ENCODE assay signal across 24 mouse cellular contexts in genomic region chr6:23255161-23255560, GRCm38 (mm10). TPM values are rescaled to one million over a fixed set of nuclear protein-coding genes. Genes with fewer than 3 reads are reported as not detected.
DNase-seq lines count a peak whose midpoint lies in the region; ATAC-seq lines count a peak whose summit lies in the region.
"Had no signal": no experiment of that assay in that cellular context is flagged by ENCODE, and none has a peak within 500 bp of the region (broad histone marks: within the 10 kb centered on the region; RNA-seq: fewer than 3 reads in every experiment).

No protein-coding gene starts in this region.

- H3K27ac ChIP-seq in hindbrain, embryonic 11.5 days (ENCODE audit: low read depth, low read length) = no peak overlapping the region
- no peak overlapping the region for H3K27ac ChIP-seq in hindbrain, embryonic 14.5 days
- no peak overlapping the region for H3K27ac ChIP-seq in neural tube, embryonic 15.5 days (replicated peaks)
- H3K27ac ChIP-seq: embryonic facial prominence, embryonic 12.5 days; heart, embryonic 10.5 days; heart, embryonic 15.5 days; hindbrain, embryonic 12.5 days; intestine, embryonic 15.5 days had no signal

- H3K9ac ChIP-seq in hindbrain, embryonic 11.5 days (ENCODE audit: low read depth, low read length) = no peak overlapping the region
- no peak overlapping the region for H3K9ac ChIP-seq in hindbrain, embryonic 14.5 days
- no peak overlapping the region for H3K9ac ChIP-seq in neural tube, embryonic 15.5 days (replicated peaks)
- H3K9ac ChIP-seq: embryonic facial prominence, embryonic 12.5 days; heart, embryonic 15.5 days; hindbrain, embryonic 12.5 days; intestine, embryonic 15.5 days had no signal

- no peaks in the 10 kb centered on the region for H3K36me3 ChIP-seq in hindbrain, embryonic 11.5 days (ENCODE audit: control insufficient read depth, insufficient read depth, low read length)
- H3K36me3 ChIP-seq in hindbrain, embryonic 14.5 days (replicated peaks; ENCODE audit: control insufficient read depth, insufficient read depth) = no peaks in the 10 kb centered on the region
- no peaks in the 10 kb centered on the region for H3K36me3 ChIP-seq in neural tube, embryonic 15.5 days
- H3K36me3 ChIP-seq: embryonic facial prominence, embryonic 12.5 days; G1E; heart, embryonic 10.5 days; heart, embryonic 15.5 days; hindbrain, embryonic 12.5 days; intestine, embryonic 15.5 days had no signal

- intact Hi-C loops in heart, postnatal 14 days (cut with DNase I) = no loop called here

- DNase-seq in embryo, embryonic 10.5 days (ENCODE audit: low spot score) = peak; percentile 54
- no peak for DNase-seq in embryo, embryonic 11 days
- DNase-seq in hindbrain, embryonic 11.5 days (ENCODE audit: low spot score) = peak; percentile 46
- DNase-seq in hindbrain, embryonic 14.5 days (ENCODE audit: low spot score) = no peak
- DNase-seq in neural tube, embryonic 10.5 days (ENCODE audit: extremely low spot score, low spot score) = peak; percentile 40
- no peak for DNase-seq in heart, postnatal 14 days
- DNase-seq: adrenal gland, adult 8-10 months; adrenal gland, postnatal 36 days; B cell, adult 2 months; cerebellum, adult 2 months; gastrocnemius, postnatal 36 days; heart, adult 18-20 months; kidney, adult 18-20 months had no signal

- WGBS in hindbrain, embryonic 11.5 days = 3% methylated on average over 8 of the region's 8 CpGs
- 2% methylated on average over 8 of the region's 8 CpGs for WGBS in hindbrain, embryonic 14.5 days
- 3% methylated on average over 8 of the region's 8 CpGs for WGBS in neural tube, embryonic 15.5 days

- H3K4me3 ChIP-seq in hindbrain, embryonic 11.5 days (ENCODE audit: low read depth, low read length) = no peak overlapping the region
- H3K4me3 ChIP-seq in hindbrain, embryonic 14.5 days (replicated peaks; ENCODE audit: low read length) = no peak overlapping the region
- no peak overlapping the region for H3K4me3 ChIP-seq in neural tube, embryonic 15.5 days (replicated peaks)
- H3K4me3 ChIP-seq: embryonic facial prominence, embryonic 12.5 days; heart, embryonic 10.5 days; heart, embryonic 15.5 days; hindbrain, embryonic 12.5 days; intestine, embryonic 15.5 days had no signal

- no peaks in the 10 kb centered on the region for H3K9me3 ChIP-seq in hindbrain, embryonic 11.5 days (ENCODE audit: control insufficient read depth, low read length)
- H3K9me3 ChIP-seq in hindbrain, embryonic 14.5 days (ENCODE audit: control insufficient read depth, low read length) = no peaks in the 10 kb centered on the region
- 0 out of 2 replicates have a peak, but pooled peaks cover under 1% of the 10 kb centered on the region for H3K9me3 ChIP-seq in neural tube, embryonic 15.5 days (replicated peaks)
- H3K9me3 ChIP-seq: embryonic facial prominence, embryonic 12.5 days; heart, embryonic 10.5 days; heart, embryonic 15.5 days; hindbrain, embryonic 12.5 days; intestine, embryonic 15.5 days had no signal

- H3K27me3 ChIP-seq in hindbrain, embryonic 11.5 days (ENCODE audit: control insufficient read depth, insufficient read depth, low read length) = peaks cover 83% of the 10 kb centered on the region
- peaks cover 97% of the 10 kb centered on the region for H3K27me3 ChIP-seq in hindbrain, embryonic 14.5 days (ENCODE audit: control insufficient read depth, insufficient read depth, low read length)
- H3K27me3 ChIP-seq in neural tube, embryonic 15.5 days (replicated peaks) = peaks cover 89% of the 10 kb centered on the region

- H3K4me1 ChIP-seq in hindbrain, embryonic 11.5 days (replicated peaks; ENCODE audit: control insufficient read depth, insufficient read depth, low read length) = no peaks in the 10 kb centered on the region; the same call in 1 of the 2 replicates
- H3K4me1 ChIP-seq in hindbrain, embryonic 14.5 days (replicated peaks; ENCODE audit: control insufficient read depth, insufficient read depth, low read length) = no peaks in the 10 kb centered on the region
- H3K4me1 ChIP-seq in neural tube, embryonic 15.5 days = peaks cover 10% of the 10 kb centered on the region
- H3K4me1 ChIP-seq: intestine, embryonic 15.5 days had no signal

- H3K4me2 ChIP-seq in hindbrain, embryonic 11.5 days (replicated peaks; ENCODE audit: low read depth, low read length) = no peak overlapping the region
- no peak overlapping the region for H3K4me2 ChIP-seq in hindbrain, embryonic 14.5 days (replicated peaks)
- H3K4me2 ChIP-seq in neural tube, embryonic 15.5 days = no peak overlapping the region
- H3K4me2 ChIP-seq: embryonic facial prominence, embryonic 12.5 days; heart, embryonic 15.5 days; hindbrain, embryonic 12.5 days; intestine, embryonic 15.5 days had no signal

- no peak for ATAC-seq in hindbrain, embryonic 11.5 days (ENCODE audit: low FRiP score)
- ATAC-seq in hindbrain, embryonic 14.5 days (ENCODE audit: low FRiP score) = no peak
- no peak for ATAC-seq in neural tube, embryonic 15.5 days (ENCODE audit: low FRiP score)
- ATAC-seq: CD4-positive, CD25-positive, alpha-beta regulatory T cell, adult 4 months; forebrain, embryonic 14.5 days; intestine, embryonic 15.5 days had no signal

RNA-seq across cellular contexts. Expression of gene Fezf1, which starts 7.0 kb away (rescaled TPM):
- 0.11 TPM in 1 of 2 replicates, not detected in the other for polyA plus RNA-seq in hindbrain, embryonic 11.5 days (2014; fragmentation: Nextera tagmentation; extraction: Ambion mirVana)
- polyA plus RNA-seq in hindbrain, embryonic 14.5 days (2014; fragmentation: Nextera tagmentation; extraction: Ambion mirVana) = not detected in 2 replicates
- polyA plus RNA-seq in neural tube, embryonic 15.5 days (2015; fragmentation: Nextera tagmentation; extraction: Ambion mirVana) = not detected in 2 replicates
- total RNA-seq in heart, postnatal 14 days (2021) = not detected
- total RNA-seq: adrenal gland, adult 8-10 months; adrenal gland, postnatal 36 days; G1E; gastrocnemius, adult 8-10 months; gastrocnemius, postnatal 36 days; heart, adult 18-20 months; heart, postnatal 25 days had no signal
- polyA plus RNA-seq: CD4-positive, CD25-positive, alpha-beta regulatory T cell, adult 4 months; cerebellum, adult 2 months; G1E; heart, embryonic 15.5 days; intestine, embryonic 15.5 days had no signal

Comparison
In these comparisons a context has a peak if more than half of its experiments do, and no peak if none do; other contexts are left out.
1. DNase-seq: peak in embryo, embryonic 10.5 days (single experiment), hindbrain, embryonic 11.5 days (single experiment) and neural tube, embryonic 10.5 days (single experiment); none in embryo, embryonic 11 days (single experiment), hindbrain, embryonic 14.5 days (single experiment) and heart, postnatal 14 days (0 of 2).